Mouse (Mus musculus) heart, embryonic 10.5 days (tissue): ENCODE results near the gene Gm5741. TPM values are rescaled to one million over a fixed set of nuclear protein-coding genes. Genes with fewer than 3 reads are reported as not detected.

Source experiments
- DNase-seq: peaks from one replicate; pipeline ENCODE4 v3.0.0-alpha.2; 2017; ENCODE audit warnings: low spot score
- H3K27ac ChIP-seq: fragments of 300-500 bp; sonication (generic); 2 replicates; pipeline ENCODE4 v1.5.1; 2016; ENCODE audit warnings: mild to moderate bottlenecking
- H3K27me3 ChIP-seq: fragments of 300-500 bp; sonication (generic); 2 replicates; pipeline ENCODE4 v1.6.1; 2016; ENCODE audit warnings: mild to moderate bottlenecking; ENCODE audit not compliant: poor library complexity, insufficient read depth, severe bottlenecking
- H3K36me3 ChIP-seq: fragments of 300-500 bp; sonication (generic); 2 replicates; pipeline ENCODE4 v1.6.1; 2016; ENCODE audit warnings: mild to moderate bottlenecking, moderate library complexity
- H3K4me1 ChIP-seq: fragments of 300-500 bp; sonication (generic); 2 replicates; pipeline ENCODE4 v1.6.1; 2016; ENCODE audit warnings: mild to moderate bottlenecking
- H3K4me3 ChIP-seq: fragments of 300-500 bp; sonication (generic); 2 replicates; pipeline ENCODE4 v1.5.1; 2016; ENCODE audit warnings: mild to moderate bottlenecking, moderate library complexity
- H3K9me3 ChIP-seq: fragments of 300-500 bp; sonication (generic); 2 replicates; pipeline ENCODE4 v1.6.1; 2016; ENCODE audit warnings: mild to moderate bottlenecking, moderate library complexity
- WGBS: fragments of 180-500 bp; shearing (Covaris S2); methylation state at CpG from one replicate; pipeline ENCODE4 v1.1.7; 2016; 5-methylcytosine and 5-hydroxymethylcytosine counted together
- polyA plus RNA-seq: library from polyadenylated mRNA; unstranded; fragments of >200 nt; fragmentation: Nextera tagmentation; extraction: Ambion mirVana; gene quantifications from 2 replicates; pipeline ENCODE4 v1.2.1, GENCODE M21; 2016

The Gm5741 gene
- polyA plus RNA-seq, 1 experiment from 2014 or later: 0.51 TPM

DNA sequence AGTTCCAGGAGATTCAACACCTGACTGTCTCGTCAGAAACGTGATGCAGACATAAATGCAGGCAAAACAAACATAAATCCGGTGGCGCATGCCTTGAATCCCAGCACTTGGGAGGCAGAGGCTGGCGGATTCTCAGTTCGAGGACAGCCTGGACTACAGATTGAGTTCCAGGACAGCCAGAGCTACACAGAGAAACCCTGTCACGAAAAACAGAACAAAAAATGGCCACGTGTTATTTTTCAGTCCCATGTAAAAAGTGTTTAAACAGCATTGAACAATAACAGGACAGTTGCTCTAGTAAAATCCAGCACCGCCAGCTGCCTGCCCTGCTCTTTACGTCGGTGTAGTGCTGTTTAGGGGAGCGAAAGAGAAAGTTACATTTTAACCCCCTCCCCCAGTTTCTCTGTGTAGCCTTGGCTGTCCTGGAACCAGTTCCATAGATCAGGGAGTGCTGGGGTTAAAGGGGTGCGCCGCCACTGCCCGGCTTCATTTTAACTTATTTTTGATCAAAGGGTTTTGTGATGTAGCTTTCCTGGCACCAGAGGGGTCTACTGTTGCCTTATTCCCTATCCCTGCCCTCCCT lies 32.0 kb downstream of the Gm5741 start:
- H3K27me3 ChIP-seq: no peaks in the 10 kb centered on the region
- peak overlapping the region; percentile 85 for H3K4me3 ChIP-seq
- H3K4me1 ChIP-seq: peaks cover 26% of the 10 kb centered on the region
- peak overlapping the region; percentile 96 for H3K27ac ChIP-seq
- no peaks in the 10 kb centered on the region for H3K9me3 ChIP-seq
- DNase-seq: no peak
- peaks cover 42% of the 10 kb centered on the region for H3K36me3 ChIP-seq
- 2% methylated on average over 15 of the region's 15 CpGs for WGBS

DNA sequence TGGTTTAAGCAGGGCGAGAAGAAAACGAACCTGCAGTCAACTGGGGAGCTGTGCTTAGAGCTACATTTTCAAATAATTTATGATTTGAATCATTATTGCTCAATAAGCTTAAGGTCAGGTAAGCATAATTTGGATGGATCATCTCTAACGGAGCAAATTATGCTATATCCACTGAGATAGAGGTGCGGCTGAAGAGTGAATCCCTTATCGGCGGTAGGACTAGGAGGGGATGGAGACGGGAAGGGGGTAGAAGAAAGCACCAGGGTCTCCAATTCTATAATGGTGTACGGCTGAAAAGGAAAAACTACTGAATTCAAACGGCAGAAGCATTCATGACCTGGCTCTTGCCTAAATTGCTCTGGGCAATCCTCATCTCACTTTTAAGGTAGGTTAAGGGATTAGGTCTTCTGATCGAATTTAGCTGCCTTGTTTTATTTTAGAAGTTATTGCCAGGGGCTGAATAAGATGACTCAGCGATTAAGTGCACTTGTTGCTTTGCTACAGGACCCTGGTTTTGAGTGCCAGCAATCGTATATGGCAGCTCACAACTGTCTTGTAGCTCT lies 32.5 kb downstream of the Gm5741 start:
- DNase-seq: no peak
- Histone ChIP-seq H3K27me3 (no peaks in the 10 kb centered on the region), H3K27ac (peak overlapping the region; percentile 96)

DNA sequence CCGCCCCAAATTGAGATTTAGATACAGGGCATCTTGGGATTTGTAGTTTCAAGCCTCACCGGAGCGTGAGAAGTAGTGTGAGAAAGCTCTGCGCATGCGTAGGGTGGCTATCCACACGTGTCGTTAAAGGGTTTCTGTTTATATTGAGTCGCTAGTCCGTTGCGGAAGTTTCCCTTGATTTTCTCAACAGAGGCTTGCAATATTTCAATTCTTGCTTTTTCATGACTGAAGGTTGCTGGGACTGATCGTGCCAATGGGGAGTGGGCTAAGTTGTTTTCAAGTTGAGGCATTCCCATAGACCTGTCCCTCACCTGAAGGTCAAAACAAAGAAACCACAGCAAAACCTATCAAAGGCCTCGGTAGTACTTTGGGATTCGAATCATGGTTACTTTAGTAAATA lies 33.0 kb downstream of the Gm5741 start:
- H3K27me3 ChIP-seq: no peaks in the 10 kb centered on the region
- peak overlapping the region; percentile 85 for H3K4me3 ChIP-seq
- H3K36me3 ChIP-seq: peaks cover 41% of the 10 kb centered on the region
- WGBS: 2% methylated on average over 13 of the region's 13 CpGs
- H3K4me1 ChIP-seq: peaks cover 26% of the 10 kb centered on the region
- H3K9me3 ChIP-seq: no peaks in the 10 kb centered on the region
- peak overlapping the region; percentile 96 for H3K27ac ChIP-seq
- peak; percentile 91 for DNase-seq

More for the DNA sequence above, 32.5 kb downstream of the Gm5741 start:
- 7% methylated on average over 12 of the region's 12 CpGs for WGBS
- peak overlapping the region; percentile 85 for H3K4me3 ChIP-seq
- H3K4me1 ChIP-seq: peaks cover 26% of the 10 kb centered on the region
- H3K9me3 ChIP-seq: no peaks in the 10 kb centered on the region
- H3K36me3 ChIP-seq: peaks cover 41% of the 10 kb centered on the region

DNA sequence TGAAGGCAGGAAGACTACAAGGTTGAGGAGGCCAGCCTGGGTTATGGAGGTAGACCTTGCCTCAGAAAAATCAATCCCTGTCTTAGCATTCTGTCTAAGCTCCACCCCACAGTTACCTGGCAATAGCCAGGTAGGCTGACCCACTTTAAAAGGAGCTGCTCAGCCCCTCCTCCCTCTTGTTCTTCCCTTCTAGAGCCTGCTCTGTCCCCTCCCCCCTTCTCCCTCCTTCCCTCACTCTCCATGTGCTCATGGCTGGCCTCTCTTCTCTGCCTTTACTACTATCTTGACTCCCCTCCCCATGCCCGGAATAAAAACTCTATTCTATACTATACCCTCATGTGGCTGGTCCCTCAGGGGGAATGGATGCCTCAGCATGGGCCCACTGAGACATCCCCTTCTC lies 33.9 kb downstream of the Gm5741 start:
- H3K27me3 ChIP-seq: no peaks in the 10 kb centered on the region
- peaks cover 31% of the 10 kb centered on the region for H3K4me1 ChIP-seq
- no peak overlapping the region for H3K4me3 ChIP-seq
- WGBS: 37% methylated on average over 1 of the region's 1 CpGs
- DNase-seq: no peak
- no peak overlapping the region for H3K27ac ChIP-seq
- no peaks in the 10 kb centered on the region for H3K9me3 ChIP-seq
- peaks cover 49% of the 10 kb centered on the region for H3K36me3 ChIP-seq

DNA sequence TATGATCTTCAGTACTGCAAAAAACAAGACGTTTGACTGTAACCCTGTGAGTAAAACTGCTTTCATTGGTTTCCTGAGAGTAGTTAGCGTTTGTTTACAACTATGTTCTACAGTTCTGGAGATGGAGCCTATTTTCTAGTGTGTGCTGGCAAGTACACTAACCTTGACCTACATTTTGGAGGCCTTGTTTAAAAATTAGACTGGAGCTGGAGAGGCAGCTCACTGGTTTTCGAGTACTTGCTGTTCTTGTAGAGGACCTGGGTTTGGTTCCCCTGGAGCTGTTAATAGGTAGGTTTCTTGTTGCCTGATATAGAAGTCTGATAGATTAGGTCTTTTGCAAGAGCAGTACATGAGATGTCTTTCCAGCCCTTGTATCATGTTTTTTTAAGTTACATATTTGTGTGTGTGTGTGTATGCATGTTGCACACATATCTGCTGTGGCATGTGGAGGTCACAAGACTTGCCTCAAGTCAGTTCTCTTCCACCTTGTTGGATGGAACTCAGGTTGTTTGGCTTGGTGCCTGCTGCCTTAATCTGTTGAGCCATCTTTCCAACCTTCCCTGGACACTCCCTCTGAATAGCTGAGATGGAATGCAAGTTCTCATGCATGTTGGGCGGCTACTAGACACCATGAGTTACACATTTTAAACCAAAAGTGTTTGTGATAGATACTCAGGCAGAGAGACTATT lies 35.0 kb downstream of the Gm5741 start:
- H3K36me3 ChIP-seq: peaks cover 49% of the 10 kb centered on the region

DNA sequence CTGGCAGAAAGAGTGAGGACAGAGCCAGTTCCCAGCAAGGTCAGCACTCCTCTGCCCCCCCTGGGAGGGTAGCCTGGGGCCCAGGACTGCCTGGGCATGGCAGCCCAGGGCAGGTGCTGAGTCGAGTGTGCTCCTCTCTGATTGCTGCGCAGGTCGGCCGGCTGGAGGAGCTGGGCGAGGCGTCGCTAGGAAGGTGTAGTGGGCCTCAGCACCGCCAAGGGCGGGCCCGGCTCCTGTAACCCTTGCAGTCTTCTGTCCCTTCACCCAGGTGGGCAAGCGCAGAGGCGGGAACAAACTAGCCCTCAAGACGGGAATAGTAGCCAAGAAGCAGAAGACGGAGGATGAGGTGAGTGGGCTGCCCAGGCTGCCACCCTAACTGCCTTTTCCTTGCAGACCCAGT lies 38.5 kb downstream of the Gm5741 start:
- Histone ChIP-seq H3K36me3 (peaks cover 49% of the 10 kb centered on the region), H3K27ac (no peak overlapping the region), H3K4me1 (peaks cover 38% of the 10 kb centered on the region), H3K27me3 (no peaks in the 10 kb centered on the region), H3K4me3 (peak overlapping the region; percentile 94; the same call in 1 of the 2 replicates), H3K9me3 (no peaks in the 10 kb centered on the region)
- WGBS: 87% methylated on average over 14 of the region's 14 CpGs
- DNase-seq: no peak

More for the DNA sequence above, 35.0 kb downstream of the Gm5741 start:
- no peaks in the 10 kb centered on the region for H3K9me3 ChIP-seq
- no peaks in the 10 kb centered on the region for H3K27me3 ChIP-seq
- H3K4me3 ChIP-seq: no peak overlapping the region
- DNase-seq: no peak
- H3K4me1 ChIP-seq: peaks cover 32% of the 10 kb centered on the region
- no peak overlapping the region for H3K27ac ChIP-seq
- 78% methylated on average over 4 of the region's 4 CpGs for WGBS

DNA sequence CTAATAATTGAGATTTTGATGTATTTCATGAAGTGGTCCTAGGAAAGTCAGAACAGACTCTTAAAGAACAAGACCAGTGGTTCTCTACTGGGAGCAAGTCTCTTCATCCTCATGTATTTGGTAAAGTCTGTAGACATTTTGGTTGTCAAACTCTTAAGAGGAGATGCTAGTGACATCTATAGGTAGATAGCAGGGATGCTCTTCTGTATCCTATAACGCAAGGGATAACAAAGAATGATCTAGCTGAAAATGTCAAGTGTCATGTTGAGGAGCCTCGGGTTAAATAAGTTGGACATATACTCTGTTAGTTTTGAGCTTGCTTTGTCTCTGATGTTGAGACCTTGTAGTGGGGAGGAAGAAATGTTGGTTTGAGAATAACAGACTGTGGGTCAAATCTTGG lies 39.9 kb downstream of the Gm5741 start:
- Histone ChIP-seq H3K4me1 (peaks cover 45% of the 10 kb centered on the region), H3K36me3 (peaks cover 49% of the 10 kb centered on the region), H3K27ac (peak overlapping the region; percentile 13; the same call in 1 of the 2 replicates), H3K27me3 (no peaks in the 10 kb centered on the region), H3K9me3 (no peaks in the 10 kb centered on the region), H3K4me3 (peak overlapping the region; percentile 94)
- no peak for DNase-seq
- WGBS: 29% methylated on average over 2 of the region's 2 CpGs

DNA sequence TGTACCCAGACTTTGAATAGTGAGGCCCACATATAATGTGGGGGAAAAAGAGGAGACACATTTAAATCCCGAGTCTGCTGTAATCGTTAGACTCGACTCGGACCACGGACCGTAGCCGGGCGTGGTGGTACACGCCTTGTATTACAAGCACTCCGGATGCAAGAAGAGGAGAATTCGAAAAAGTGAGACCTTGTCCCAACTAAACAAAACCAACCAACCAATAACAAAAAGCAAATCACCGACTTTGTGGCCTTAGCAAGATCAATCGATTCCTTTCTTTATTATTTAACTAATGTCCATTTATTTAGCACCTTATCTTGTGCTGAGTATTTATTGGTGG lies 40.3 kb downstream of the Gm5741 start:
- H3K27ac ChIP-seq: peak overlapping the region; percentile 96
- no peaks in the 10 kb centered on the region for H3K27me3 ChIP-seq
- H3K36me3 ChIP-seq: peaks cover 50% of the 10 kb centered on the region
- peak overlapping the region; percentile 94 for H3K4me3 ChIP-seq
- WGBS: under 1% methylated on average over 13 of the region's 13 CpGs
- DNase-seq: no peak
- H3K4me1 ChIP-seq: peaks cover 45% of the 10 kb centered on the region
- H3K9me3 ChIP-seq: no peaks in the 10 kb centered on the region

DNA sequence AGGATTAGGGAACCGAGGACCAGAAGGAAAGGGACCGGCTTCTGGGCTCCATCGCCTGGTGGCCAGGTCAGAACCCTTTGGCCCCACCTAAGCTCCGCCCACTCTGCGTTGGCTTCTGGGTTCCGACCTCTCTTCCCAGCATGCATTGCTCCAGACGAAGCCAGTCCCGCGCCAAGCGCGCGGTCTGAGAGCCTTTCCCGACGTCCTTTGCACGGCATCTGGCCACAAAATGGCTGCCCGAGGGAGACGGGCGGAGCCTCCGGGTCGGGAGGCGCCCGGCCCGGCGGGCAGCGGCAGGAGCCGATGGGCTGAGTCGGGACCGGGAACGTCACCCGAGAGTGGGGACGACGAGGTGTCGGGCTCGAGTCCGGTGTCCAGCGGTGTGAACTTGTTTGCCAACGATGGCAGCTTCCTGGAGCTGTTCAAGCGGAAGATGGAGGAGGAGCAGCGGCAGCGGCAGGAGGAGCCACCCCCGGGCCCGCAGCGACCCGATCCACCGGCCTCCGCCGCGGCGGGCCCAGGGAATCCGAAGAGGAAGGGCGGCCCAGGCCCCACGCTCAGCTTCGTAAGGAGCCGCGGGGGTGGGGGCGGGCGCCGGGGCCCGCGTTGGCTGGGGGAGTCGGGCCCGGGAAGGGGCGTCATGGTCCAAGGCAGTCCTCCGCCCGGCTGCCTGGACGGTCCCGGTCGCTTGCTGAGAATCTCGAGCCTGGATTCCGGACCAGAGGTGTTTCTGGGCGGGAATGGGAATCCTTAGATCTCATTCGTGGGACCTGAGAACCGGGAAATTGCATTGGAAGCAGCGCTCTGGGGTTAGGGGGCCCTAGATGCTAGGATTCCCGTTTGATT lies 40.9 kb downstream of the Gm5741 start, which contains the start of gene Trir:
TSS of gene Trir (plus strand) at position 154 of the 846 bp plus-strand sequence.
- peak within 1 kb of the TSS; percentile 94 for H3K4me3 ChIP-seq
- DNase-seq: peak; percentile 99
- H3K27me3 ChIP-seq: no peaks in the 10 kb centered on the region
- peaks cover 50% of the 10 kb centered on the region for H3K36me3 ChIP-seq
- no peaks in the 10 kb centered on the region for H3K9me3 ChIP-seq
- WGBS: under 1% methylated on average over 73 of the region's 75 CpGs
- H3K4me1 ChIP-seq: peaks cover 45% of the 10 kb centered on the region
- peak within 1 kb of the TSS; percentile 96 for H3K27ac ChIP-seq

DNA sequence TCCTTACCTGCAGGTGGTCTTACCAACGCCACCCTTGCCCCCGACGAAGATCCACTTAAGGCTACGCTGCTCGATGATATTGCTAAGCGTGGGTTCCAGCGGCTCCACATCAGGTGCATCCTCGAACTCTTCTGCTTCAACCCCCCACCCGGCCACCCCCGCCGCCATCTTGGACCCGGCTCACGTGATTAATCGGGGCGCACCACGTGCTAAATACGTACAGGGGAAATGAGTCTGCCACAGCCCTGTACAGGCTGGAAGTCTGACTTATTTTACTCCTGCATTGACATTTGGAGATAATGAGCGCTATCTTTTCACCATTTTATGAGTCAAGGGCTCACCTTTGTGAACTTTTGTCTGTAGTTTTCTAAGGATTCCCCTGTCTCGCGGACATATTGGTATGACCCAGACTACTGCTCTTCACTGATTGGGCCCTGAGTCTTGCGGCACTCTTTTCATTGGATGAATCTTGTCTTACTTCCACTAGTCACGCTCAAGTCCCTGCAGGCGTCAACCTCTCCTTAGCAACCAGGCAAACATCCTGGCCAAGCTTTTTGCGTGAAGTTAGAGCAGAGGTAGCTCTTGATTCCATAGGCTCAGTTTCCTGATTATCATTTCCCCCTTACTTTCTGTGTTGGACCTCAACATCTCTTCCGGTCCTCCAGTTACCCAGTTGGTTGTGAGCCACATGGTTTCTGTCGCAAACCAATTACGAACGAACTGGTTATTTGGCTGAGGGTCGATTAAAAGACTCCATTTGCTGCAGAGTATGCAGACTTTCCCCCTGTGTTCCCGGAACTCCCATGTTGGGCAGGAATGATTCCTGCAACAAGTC lies 42.5 kb downstream of the Gm5741 start, which contains the start of gene Asna1:
TSS of gene Asna1 (minus strand) at position 184 of the 835 bp plus-strand sequence.
- Histone ChIP-seq H3K4me1 (peaks cover 45% of the 10 kb centered on the region), H3K27ac (peak within 1 kb of the TSS; percentile 96), H3K36me3 (peaks cover 52% of the 10 kb centered on the region), H3K27me3 (no peaks in the 10 kb centered on the region), H3K9me3 (no peaks in the 10 kb centered on the region), H3K4me3 (peak within 1 kb of the TSS; percentile 94)
- WGBS: 5% methylated on average over 30 of the region's 30 CpGs
- peak; percentile 96 for DNase-seq

DNA sequence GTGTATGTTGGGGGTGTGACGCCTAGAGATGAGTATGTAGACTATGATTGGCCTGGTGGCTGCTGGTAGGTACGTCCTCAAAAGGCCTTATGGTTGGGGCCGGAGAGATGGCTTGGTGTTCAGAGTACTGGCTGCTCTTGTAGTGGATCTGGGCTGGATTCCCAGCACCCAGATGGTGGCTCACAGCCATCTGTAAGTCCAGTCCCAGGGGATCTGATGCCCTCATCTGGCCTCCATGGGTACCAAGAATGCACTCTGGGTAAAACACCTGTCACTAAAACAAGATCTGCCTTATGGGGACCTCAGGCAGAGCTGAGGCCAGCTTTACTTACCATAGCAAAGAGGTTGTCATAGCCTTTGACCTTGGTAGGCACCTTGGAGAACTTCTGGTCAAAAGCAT lies 43.9 kb downstream of the Gm5741 start:
- peaks cover 53% of the 10 kb centered on the region for H3K36me3 ChIP-seq
- no peak for DNase-seq
- no peaks in the 10 kb centered on the region for H3K9me3 ChIP-seq
- no peaks in the 10 kb centered on the region for H3K27me3 ChIP-seq
- H3K4me1 ChIP-seq: peaks cover 37% of the 10 kb centered on the region
- no peak overlapping the region for H3K27ac ChIP-seq
- 0 out of 2 replicates have a peak overlapping the region, but pooled peaks have one; percentile 94 for H3K4me3 ChIP-seq
- WGBS: 95% methylated on average over 3 of the region's 3 CpGs

DNA sequence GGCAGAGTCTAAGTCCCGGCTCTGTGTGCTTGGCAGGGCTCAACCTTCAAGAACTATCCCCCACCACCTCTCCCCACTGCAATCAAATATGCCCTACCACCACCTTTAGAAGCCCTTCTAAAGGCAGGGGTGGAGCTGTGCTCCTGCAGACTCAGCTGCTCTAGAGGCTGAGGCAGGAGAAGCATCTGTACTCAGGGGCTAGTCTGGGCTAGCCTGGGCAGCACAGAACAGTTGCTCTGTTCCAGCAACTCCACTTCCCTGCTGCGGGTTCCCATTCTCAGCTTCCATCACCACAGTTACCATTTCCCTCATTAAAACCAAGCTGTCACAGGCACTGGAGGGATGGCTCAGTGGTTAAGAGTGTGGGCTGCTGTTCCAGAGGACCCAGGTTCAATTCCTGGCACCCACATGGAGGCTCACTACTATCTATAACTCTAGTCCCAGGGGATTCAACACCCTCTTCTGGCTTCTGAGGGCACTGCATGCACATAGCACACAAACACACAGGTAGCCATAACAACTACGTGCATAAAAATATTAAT lies 46.2 kb downstream of the Gm5741 start:
- no peak for DNase-seq
- Histone ChIP-seq H3K4me1 (peaks cover 27% of the 10 kb centered on the region), H3K27ac (no peak overlapping the region), H3K36me3 (peaks cover 73% of the 10 kb centered on the region), H3K27me3 (no peaks in the 10 kb centered on the region), H3K9me3 (no peaks in the 10 kb centered on the region), H3K4me3 (no peak overlapping the region)
- 90% methylated on average over 3 of the region's 3 CpGs for WGBS
